Mouse (Mus musculus) neural tube, embryonic 14.5 days (tissue): ENCODE results near the gene Reck. TPM values are rescaled to one million over a fixed set of nuclear protein-coding genes. Genes with fewer than 3 reads are reported as not detected.

ENCODE experiments used
- ATAC-seq: fragments of 200-750 bp; cut with Nextera tagmentation; 2 replicates; pipeline ENCODE4 v1.8.0; 2017; ENCODE audit warnings: low read depth, mild to moderate bottlenecking, moderate TSS enrichment, moderate library complexity
- H3K27ac ChIP-seq: fragments of 300-500 bp; sonication (generic); 2 replicates; pipeline ENCODE4 v1.5.1; 2014; ENCODE audit warnings: low read depth, mild to moderate bottlenecking, control low read depth, low read length, moderate library complexity, mixed read lengths
- H3K27me3 ChIP-seq: fragments of 300-500 bp; sonication (generic); 2 replicates; pipeline ENCODE4 v1.6.1; 2014; ENCODE audit warnings: low read length; ENCODE audit not compliant: control insufficient read depth, insufficient read depth
- H3K36me3 ChIP-seq: fragments of 300-500 bp; sonication (generic); 2 replicates; pipeline ENCODE4 v1.6.1; 2014; ENCODE audit warnings: low read length, mixed read lengths; ENCODE audit not compliant: control insufficient read depth, insufficient read depth
- H3K4me1 ChIP-seq: fragments of 300-500 bp; sonication (generic); 2 replicates; pipeline ENCODE4 v1.6.1; 2014; ENCODE audit warnings: low read length; ENCODE audit not compliant: control insufficient read depth, insufficient read depth
- H3K4me2 ChIP-seq: fragments of 300-500 bp; sonication (generic); 2 replicates; pipeline ENCODE4 v1.6.1; 2014; ENCODE audit warnings: mild to moderate bottlenecking, low read depth, low read length, control low read depth
- H3K4me3 ChIP-seq: fragments of 300-500 bp; sonication (generic); 2 replicates; pipeline ENCODE4 v1.5.1; 2014; ENCODE audit warnings: low read depth, low read length, control low read depth, mixed read lengths
- H3K9ac ChIP-seq: fragments of 300-500 bp; sonication (generic); replicated peaks from 2 replicates; pipeline ENCODE4 v1.6.1; 2014; ENCODE audit warnings: low read depth, mild to moderate bottlenecking, control low read depth, low read length, mixed read lengths
- H3K9me3 ChIP-seq: fragments of 300-500 bp; sonication (generic); 2 replicates; pipeline ENCODE4 v1.6.1; 2016; ENCODE audit warnings: low read length; ENCODE audit not compliant: control insufficient read depth
- whole genome bisulfite sequencing: fragments of 180-500 bp; shearing (Covaris S2); extraction: QIAGEN DNeasy Blood & Tissue Kit; methylation state at CpG from one replicate; pipeline ENCODE4 v1.1.7; 2014; 5-methylcytosine and 5-hydroxymethylcytosine counted together
- polyA plus RNA-seq: library from polyadenylated mRNA; unstranded; fragments of >200 nt; fragmentation: Nextera tagmentation; extraction: Ambion mirVana; gene quantifications from 2 replicates; pipeline ENCODE4 v1.2.1, GENCODE M21; 2014

The Reck gene
- polyA plus RNA-seq, 1 experiment from 2014 or later: 6.3 TPM

GRCm38 (mm10) chr4:43980846-43981245 is 105.5 kb downstream of the Reck start:
- no peak overlapping the region for H3K9ac ChIP-seq
- H3K4me1 ChIP-seq: peaks cover 11% of the 10 kb centered on the region
- H3K27ac ChIP-seq: no peak overlapping the region
- WGBS: 94% methylated on average over 6 of the region's 6 CpGs
- H3K9me3 ChIP-seq: no peaks in the 10 kb centered on the region
- no peaks in the 10 kb centered on the region for H3K36me3 ChIP-seq
- no peak overlapping the region for H3K4me3 ChIP-seq
- ATAC-seq: no peak
- no peak overlapping the region for H3K4me2 ChIP-seq
- no peaks in the 10 kb centered on the region for H3K27me3 ChIP-seq

- WGBS: 90% methylated on average over 7 of the region's 7 CpGs
- no peak overlapping the region for H3K27ac ChIP-seq
Measured at GRCm38 (mm10) chr4:43981251-43981650, 105.9 kb downstream of the Reck start.

GRCm38 (mm10) chr4:43982053-43982732 is 106.9 kb downstream of the Reck start:
- Histone ChIP-seq H3K4me3 (peak overlapping the region; percentile 26), H3K9me3 (no peaks in the 10 kb centered on the region), H3K4me1 (peaks cover 11% of the 10 kb centered on the region), H3K27me3 (no peaks in the 10 kb centered on the region), H3K4me2 (peak overlapping the region; percentile 56), H3K9ac (peak overlapping the region; percentile 55), H3K36me3 (no peaks in the 10 kb centered on the region), H3K27ac (no peak overlapping the region)
- 2% methylated on average over 24 of the region's 24 CpGs for WGBS
- peak; percentile 95 for ATAC-seq

More at GRCm38 (mm10) chr4:43981251-43981650, 105.9 kb downstream of the Reck start:
- Histone ChIP-seq H3K9me3 (no peaks in the 10 kb centered on the region), H3K4me1 (peaks cover 11% of the 10 kb centered on the region), H3K9ac (no peak overlapping the region), H3K36me3 (no peaks in the 10 kb centered on the region), H3K4me2 (no peak overlapping the region), H3K27me3 (no peaks in the 10 kb centered on the region), H3K4me3 (no peak overlapping the region)
- ATAC-seq: no peak

DNA sequence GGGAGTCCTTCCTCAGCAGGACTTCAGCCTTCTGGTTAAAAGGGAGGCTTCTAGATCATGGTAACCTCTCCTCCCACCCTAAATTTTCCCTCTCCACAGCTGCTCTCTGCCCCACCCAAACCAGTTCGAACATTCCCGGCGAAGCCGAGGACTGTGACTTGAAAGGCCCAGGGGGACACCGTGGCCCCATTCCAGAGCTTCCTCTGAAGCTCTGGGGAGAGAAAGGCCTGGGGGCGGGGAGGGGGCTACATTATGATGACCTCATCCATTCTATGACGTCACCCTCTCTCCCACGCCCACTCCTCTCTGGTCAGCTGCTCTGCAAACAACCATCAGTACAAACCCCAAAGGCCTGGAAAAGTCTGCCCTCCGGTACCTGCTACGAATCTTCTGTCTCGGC is 107.9 kb downstream of the Reck start, which contains the start of gene Ccin:
TSS of gene Ccin (plus strand) at position 303 of the 400 bp plus-strand sequence.
- no peak within 1 kb of the TSS for H3K27ac ChIP-seq
- 83% methylated on average over 11 of the region's 11 CpGs for WGBS
- peaks cover 11% of the 10 kb centered on the region for H3K4me1 ChIP-seq
- peak within 1 kb of the TSS; percentile 55 for H3K9ac ChIP-seq
- H3K27me3 ChIP-seq: no peaks in the 10 kb centered on the region
- no peaks in the 10 kb centered on the region for H3K36me3 ChIP-seq
- ATAC-seq: no peak
- no peaks in the 10 kb centered on the region for H3K9me3 ChIP-seq
- H3K4me3 ChIP-seq: peak within 1 kb of the TSS; percentile 26
- peak within 1 kb of the TSS; percentile 56 for H3K4me2 ChIP-seq

DNA sequence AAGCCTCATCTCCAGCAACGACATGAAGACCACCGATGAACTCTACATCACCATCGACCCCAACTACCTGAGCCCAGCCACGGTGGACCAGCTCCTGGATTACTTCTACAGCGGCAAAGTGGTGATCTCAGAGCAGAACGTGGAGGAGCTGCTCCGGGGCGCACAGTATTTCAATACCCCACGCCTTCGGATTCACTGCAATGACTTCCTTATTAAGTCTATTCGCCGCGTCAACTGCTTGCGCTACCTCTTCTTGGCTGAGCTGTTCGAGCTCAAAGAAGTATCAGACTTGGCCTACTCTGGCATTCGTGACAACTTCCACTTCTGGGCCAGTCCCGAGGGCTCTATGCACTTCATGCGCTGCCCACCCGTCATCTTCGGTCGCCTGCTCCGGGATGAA is 108.4 kb downstream of the Reck start:
- peaks cover 6% of the 10 kb centered on the region for H3K4me1 ChIP-seq
- H3K36me3 ChIP-seq: no peaks in the 10 kb centered on the region
- H3K4me3 ChIP-seq: no peak overlapping the region
- H3K9me3 ChIP-seq: no peaks in the 10 kb centered on the region
- ATAC-seq: no peak
- no peak overlapping the region for H3K27ac ChIP-seq
- 94% methylated on average over 22 of the region's 22 CpGs for WGBS
- H3K27me3 ChIP-seq: no peaks in the 10 kb centered on the region
- H3K4me2 ChIP-seq: no peak overlapping the region
- no peak overlapping the region for H3K9ac ChIP-seq

- Histone ChIP-seq H3K4me3 (no peak overlapping the region), H3K27ac (no peak overlapping the region), H3K36me3 (no peaks in the 10 kb centered on the region), H3K9me3 (no peaks in the 10 kb centered on the region), H3K27me3 (no peaks in the 10 kb centered on the region), H3K9ac (no peak overlapping the region), H3K4me1 (no peaks in the 10 kb centered on the region; the same call in 1 of the 2 replicates), H3K4me2 (no peak overlapping the region)
- no peak for ATAC-seq
- 91% methylated on average over 19 of the region's 19 CpGs for WGBS
Measured at GRCm38 (mm10) chr4:43984326-43984725, 109.0 kb downstream of the Reck start.

DNA sequence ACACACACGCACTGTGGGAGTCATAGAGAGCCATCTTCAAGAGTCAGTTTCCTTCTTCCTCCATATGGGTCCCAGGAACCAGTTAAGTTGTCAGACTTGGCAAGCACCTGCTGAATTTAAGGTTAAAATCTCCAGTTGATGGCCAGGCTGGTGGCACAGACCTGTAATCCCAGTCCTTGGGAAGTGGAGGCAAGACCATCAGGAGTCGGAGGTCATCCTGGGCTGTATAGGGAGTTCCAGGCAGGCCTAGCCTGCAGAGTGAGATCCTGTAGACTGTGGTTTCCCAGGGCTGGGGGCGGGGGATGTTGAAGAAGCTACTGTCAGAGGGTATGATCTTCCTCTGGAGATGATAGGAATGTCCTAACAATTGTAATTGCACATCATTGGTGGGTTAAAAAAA is 113.6 kb downstream of the Reck start:
- Histone ChIP-seq H3K27me3 (no peaks in the 10 kb centered on the region), H3K9me3 (no peaks in the 10 kb centered on the region), H3K4me2 (no peak overlapping the region), H3K36me3 (no peaks in the 10 kb centered on the region), H3K4me3 (no peak overlapping the region), H3K27ac (no peak overlapping the region), H3K9ac (no peak overlapping the region), H3K4me1 (no peaks in the 10 kb centered on the region)
- no peak for ATAC-seq
- WGBS: 86% methylated on average over 3 of the region's 3 CpGs

DNA sequence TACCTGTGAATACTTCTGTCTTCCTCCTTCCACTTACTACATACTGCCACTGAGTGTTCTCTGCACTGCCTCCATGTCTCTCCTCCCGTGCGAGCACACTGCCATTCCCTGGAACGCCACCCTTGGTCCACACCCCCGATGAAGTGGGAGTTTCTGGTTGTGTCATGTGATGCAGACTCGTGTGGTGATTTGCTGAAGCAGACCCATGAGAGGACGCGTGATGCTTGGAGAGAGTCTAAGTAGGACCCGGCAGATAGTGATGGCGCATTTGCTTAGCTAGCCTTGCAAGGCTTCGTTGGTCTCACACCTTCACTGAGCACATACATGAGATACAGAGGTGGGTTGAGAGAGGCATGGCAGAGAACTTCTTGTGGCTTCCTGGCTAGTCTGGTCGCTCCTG is 117.7 kb downstream of the Reck start:
- no peak for ATAC-seq
- Histone ChIP-seq H3K4me2 (no peak overlapping the region), H3K9ac (no peak overlapping the region), H3K4me1 (no peaks in the 10 kb centered on the region), H3K9me3 (no peaks in the 10 kb centered on the region), H3K4me3 (no peak overlapping the region), H3K36me3 (no peaks in the 10 kb centered on the region), H3K27ac (no peak overlapping the region), H3K27me3 (no peaks in the 10 kb centered on the region)
- WGBS: 91% methylated on average over 11 of the region's 11 CpGs

DNA sequence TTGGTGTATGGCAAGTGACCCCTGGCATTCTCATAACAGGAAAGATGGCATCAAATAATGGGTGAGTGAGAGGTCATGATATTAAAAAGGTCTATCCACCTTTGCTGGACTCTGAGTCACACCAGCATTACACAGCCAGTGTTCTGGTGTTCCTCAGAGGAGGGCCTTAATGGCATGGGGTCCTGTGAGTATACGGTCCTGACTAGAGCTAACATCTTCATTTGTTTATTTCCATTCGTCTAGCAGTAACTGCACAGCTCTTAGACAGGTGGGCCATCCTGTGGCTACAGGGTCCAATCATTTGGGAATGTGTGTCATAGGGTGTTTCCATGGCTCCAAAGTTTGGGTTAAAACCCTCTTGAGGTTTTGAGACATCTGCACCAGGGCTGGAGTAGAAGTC is 119.0 kb downstream of the Reck start:
- Histone ChIP-seq H3K9me3 (no peaks in the 10 kb centered on the region), H3K4me3 (no peak overlapping the region), H3K9ac (no peak overlapping the region), H3K4me1 (no peaks in the 10 kb centered on the region), H3K27me3 (no peaks in the 10 kb centered on the region), H3K4me2 (no peak overlapping the region), H3K36me3 (no peaks in the 10 kb centered on the region), H3K27ac (no peak overlapping the region)
- no peak for ATAC-seq
- 86% methylated on average over 2 of the region's 2 CpGs for WGBS
